Comparison of ENCODE assay signal across 8 mouse cellular contexts in genomic region chr13:67813710-67814660, GRCm38 (mm10). TPM values are rescaled to one million over a fixed set of nuclear protein-coding genes. Genes with fewer than 3 reads are reported as not detected.
DNase-seq lines count a peak whose midpoint lies in the region; ATAC-seq and TF ChIP-seq lines count a peak whose summit lies in the region.

Gene Zfp273 (plus strand): TSS chr13:67813740.

- WGBS in forebrain, embryonic 13.5 days: 3% methylated on average over 31 of the region's 31 CpGs
- WGBS in large intestine, adult 2 months: 2% methylated on average over 31 of the region's 31 CpGs
- 3% methylated on average over 31 of the region's 31 CpGs for WGBS in liver, postnatal 0 days (ENCODE audit: insufficient replicate concordance)
- WGBS in neural tube, embryonic 14.5 days: 4% methylated on average over 31 of the region's 31 CpGs

- H3K9ac ChIP-seq in ES-Bruce4 (ENCODE audit: low read depth, poor library complexity, severe bottlenecking): peak within 1 kb of the TSS; percentile 54
- peak within 1 kb of the TSS; percentile 69 for H3K9ac ChIP-seq in forebrain, embryonic 13.5 days
- H3K9ac ChIP-seq in liver, postnatal 0 days (replicated peaks): peak within 1 kb of the TSS; percentile 66
- H3K9ac ChIP-seq in neural tube, embryonic 14.5 days (replicated peaks; ENCODE audit: low read depth, low read length): peak within 1 kb of the TSS; percentile 74

- H3K27me3 ChIP-seq in ES-Bruce4 (ENCODE audit: control insufficient read depth, insufficient read depth, low read length, poor library complexity, severe bottlenecking): no peaks in the 10 kb centered on the region
- H3K27me3 ChIP-seq in forebrain, embryonic 13.5 days: no peaks in the 10 kb centered on the region
- no peaks in the 10 kb centered on the region for H3K27me3 ChIP-seq in liver, postnatal 0 days (ENCODE audit: insufficient read depth, low read length)
- no peaks in the 10 kb centered on the region for H3K27me3 ChIP-seq in neural tube, embryonic 14.5 days (ENCODE audit: control insufficient read depth, insufficient read depth, low read length)

- peak within 1 kb of the TSS; percentile 70 for H3K4me2 ChIP-seq in forebrain, embryonic 13.5 days
- H3K4me2 ChIP-seq in liver, postnatal 0 days (ENCODE audit: low read depth, low read length): peak within 1 kb of the TSS; percentile 75
- H3K4me2 ChIP-seq in neural tube, embryonic 14.5 days (ENCODE audit: low read depth, low read length): peak within 1 kb of the TSS; percentile 54

- no peak for TF ChIP-seq POLR2A in ES-Bruce4 (IDR thresholded peaks at IDR 0.05; ENCODE audit: insufficient read depth, low read length)

- no peaks in the 10 kb centered on the region for H3K9me3 ChIP-seq in ES-Bruce4 (replicated peaks; ENCODE audit: control insufficient read depth, insufficient read depth, low read length, poor library complexity, severe bottlenecking)
- peaks cover 13% of the 10 kb centered on the region; the same call in 1 of the 2 replicates for H3K9me3 ChIP-seq in forebrain, embryonic 13.5 days (replicated peaks)
- peaks cover 5% of the 10 kb centered on the region; the same call in 1 of the 2 replicates for H3K9me3 ChIP-seq in liver, postnatal 0 days (ENCODE audit: low read length)
- H3K9me3 ChIP-seq in neural tube, embryonic 14.5 days (ENCODE audit: control insufficient read depth, low read length): peaks cover 2% of the 10 kb centered on the region

- TF ChIP-seq CTCF in ES-Bruce4 (IDR thresholded peaks at IDR 0.05; ENCODE audit: low read depth, low read length): no peak
- no peak for TF ChIP-seq CTCF in liver, postnatal 0 days (IDR thresholded peaks at IDR 0.05; ENCODE audit: low read depth)

- peak; percentile 96 for ATAC-seq in forebrain, embryonic 13.5 days
- ATAC-seq in liver, postnatal 0 days: peak; percentile 98
- peak; percentile 95 for ATAC-seq in neural tube, embryonic 14.5 days (ENCODE audit: low read depth)

- peak within 1 kb of the TSS; percentile 71 for H3K27ac ChIP-seq in ES-Bruce4 (ENCODE audit: insufficient read depth, low read length)
- H3K27ac ChIP-seq in forebrain, embryonic 13.5 days: peak within 1 kb of the TSS; percentile 80; the same call in 1 of the 2 replicates
- peak within 1 kb of the TSS; percentile 86 for H3K27ac ChIP-seq in liver, postnatal 0 days (ENCODE audit: low read depth)
- H3K27ac ChIP-seq in neural tube, embryonic 14.5 days (ENCODE audit: low read depth, low read length): peak within 1 kb of the TSS; percentile 86

- no peaks in the 10 kb centered on the region for H3K36me3 ChIP-seq in ES-Bruce4 (ENCODE audit: control insufficient read depth, insufficient read depth, low read length, poor library complexity, severe bottlenecking)
- H3K36me3 ChIP-seq in forebrain, embryonic 13.5 days (ENCODE audit: poor library complexity, severe bottlenecking): peaks cover 15% of the 10 kb centered on the region
- H3K36me3 ChIP-seq in liver, postnatal 0 days (replicated peaks; ENCODE audit: insufficient read depth, low read length): no peaks in the 10 kb centered on the region
- no peaks in the 10 kb centered on the region; the same call in 1 of the 2 replicates for H3K36me3 ChIP-seq in neural tube, embryonic 14.5 days (ENCODE audit: control insufficient read depth, insufficient read depth, low read length)

- intact Hi-C loops in heart, postnatal 10 days (cut with DNase I): loop anchor here (2.0 to 10.0 kb wide), 2 partner anchors 57 to 549 kb away; no protein-coding TSS in a partner anchor

- peak; percentile 70 for DNase-seq in c-Kit-positive CD71-positive TER-119-positive erythroid progenitor cells, embryonic 14.5 days (ENCODE audit: low spot score)
- DNase-seq in heart, postnatal 10 days: peak; percentile 87 to 88
- peak; percentile 69 for DNase-seq in large intestine, adult 2 months (ENCODE audit: low read depth, low spot score)
- DNase-seq in liver, postnatal 0 days: peak; percentile 76
- DNase-seq in testis, postnatal 10 days (ENCODE audit: low spot score): peak; percentile 72

- no peaks in the 10 kb centered on the region for H3K4me1 ChIP-seq in ES-Bruce4 (ENCODE audit: control insufficient read depth, insufficient read depth, low read length)
- peaks cover 3% of the 10 kb centered on the region; the same call in 1 of the 2 replicates for H3K4me1 ChIP-seq in forebrain, embryonic 13.5 days
- H3K4me1 ChIP-seq in liver, postnatal 0 days (ENCODE audit: insufficient read depth): 0 out of 2 replicates have a peak, but pooled peaks cover 3% of the 10 kb centered on the region
- no peaks in the 10 kb centered on the region for H3K4me1 ChIP-seq in neural tube, embryonic 14.5 days (ENCODE audit: control insufficient read depth, insufficient read depth, low read length)

- TF ChIP-seq EP300 in ES-Bruce4 (IDR thresholded peaks at IDR 0.05; ENCODE audit: insufficient read depth, low read depth, low read length): no peak
- no peak for TF ChIP-seq EP300 in liver, postnatal 0 days (IDR thresholded peaks at IDR 0.05; ENCODE audit: low read depth)

- H3K4me3 ChIP-seq in ES-Bruce4 (ENCODE audit: low read depth, low read length): peak within 1 kb of the TSS; percentile 86
- peak within 1 kb of the TSS; percentile 73 for H3K4me3 ChIP-seq in forebrain, embryonic 13.5 days
- peak within 1 kb of the TSS; percentile 83 for H3K4me3 ChIP-seq in liver, postnatal 0 days (ENCODE audit: low read depth, low read length)
- H3K4me3 ChIP-seq in neural tube, embryonic 14.5 days (ENCODE audit: low read depth, low read length): peak within 1 kb of the TSS; percentile 90

RNA-seq across cellular contexts. Expression of gene Zfp273, which starts in this region (rescaled TPM):
- 4.8 and 5.5 TPM in 2 replicates for polyA plus RNA-seq in ES-Bruce4 (2011; ENCODE audit: insufficient read depth, insufficient read length, low read depth, missing spikeins)
- polyA plus RNA-seq in forebrain, embryonic 13.5 days (2015; fragmentation: Nextera tagmentation; extraction: Ambion mirVana): 10.3 and 11.5 TPM in 2 replicates
- 1 to 10 TPM; 1.9 to 2.8 TPM for total RNA-seq in heart, postnatal 10 days (2021)
- 0.51 and 0.60 TPM in 2 replicates for polyA plus RNA-seq in large intestine, adult 2 months (2012; rRNA removed)
- polyA plus RNA-seq in liver, postnatal 0 days (2015; fragmentation: Nextera tagmentation; extraction: Ambion mirVana): 0.96 and 1.3 TPM in 2 replicates
- 13.1 and 14.2 TPM in 2 replicates for polyA plus RNA-seq in neural tube, embryonic 14.5 days (2014; fragmentation: Nextera tagmentation; extraction: Ambion mirVana)

Comparison
In these comparisons a context has a peak if more than half of its experiments do, and no peak if none do; other contexts are left out.
1. Peak in every context shown above with its lines: DNase-seq, ATAC-seq, H3K4me3 ChIP-seq and H3K27ac ChIP-seq.
2. Peak in DNase-seq in large intestine, adult 2 months; RNA of the gene not detected or under 1 TPM.